Mouse (Mus musculus): ENCODE data around the gene Uspl1.

The Uspl1 gene

DNA sequence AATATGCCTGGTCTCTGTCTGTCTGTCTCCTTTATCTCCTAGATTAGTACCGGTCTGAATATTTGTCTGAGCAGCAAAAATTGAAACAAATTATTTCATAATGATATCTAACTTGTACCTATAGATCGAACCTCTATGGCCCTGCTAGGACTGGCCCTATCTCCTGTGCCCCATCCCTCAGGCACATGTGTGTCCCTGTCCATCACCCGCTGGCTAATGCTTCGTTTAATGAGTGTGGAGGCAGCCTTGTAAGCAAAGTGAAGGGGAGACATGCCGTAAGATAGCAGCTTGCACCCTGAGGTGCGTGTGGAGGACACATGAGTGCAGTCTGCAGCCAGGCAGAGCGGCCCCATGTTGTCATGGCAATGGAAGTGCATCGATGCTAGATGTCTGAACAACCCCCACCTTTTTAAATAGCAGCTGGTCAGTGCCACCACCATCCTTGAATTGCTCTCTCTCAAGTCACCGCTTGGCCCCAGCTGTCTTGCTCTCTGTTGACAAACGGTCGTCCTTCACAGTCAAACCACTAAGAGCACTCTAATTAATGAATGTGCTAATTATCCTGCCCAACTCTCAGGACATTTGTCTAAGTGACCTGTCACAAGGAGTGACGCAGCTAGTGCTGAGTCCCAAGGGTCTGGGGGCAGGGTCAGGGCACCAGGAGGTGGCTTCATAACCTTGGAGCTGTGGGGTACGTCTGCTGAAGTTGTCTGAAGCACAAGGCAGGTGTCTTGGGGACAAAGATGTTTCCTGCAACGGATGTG, 73.5 kb downstream of the Uspl1 start:
- DNase-seq (ENCODE audit: low read depth, low spot score), result no peak

DNA sequence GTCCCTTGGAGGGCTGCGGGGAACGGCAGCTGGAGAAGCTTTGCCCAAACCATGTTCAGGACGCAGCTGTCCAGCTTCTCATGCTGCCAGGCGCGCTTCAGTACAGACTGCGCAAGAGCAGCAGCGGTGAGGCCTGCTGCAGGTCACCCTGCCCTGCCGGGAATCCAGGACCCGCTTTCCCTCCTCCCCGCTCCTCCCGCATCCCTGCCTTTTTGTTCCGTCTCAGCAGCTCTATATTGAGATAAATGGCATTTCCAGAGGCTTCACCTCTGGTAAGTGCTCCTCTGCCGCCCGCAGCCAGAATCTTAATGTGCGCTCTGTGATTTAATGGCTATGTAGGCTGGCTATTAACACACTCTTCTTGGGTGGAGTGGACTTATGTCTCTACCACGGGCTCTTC, 74.9 kb downstream of the Uspl1 start:
- DNase-seq (ENCODE audit: low read depth, low spot score), result no peak

DNA sequence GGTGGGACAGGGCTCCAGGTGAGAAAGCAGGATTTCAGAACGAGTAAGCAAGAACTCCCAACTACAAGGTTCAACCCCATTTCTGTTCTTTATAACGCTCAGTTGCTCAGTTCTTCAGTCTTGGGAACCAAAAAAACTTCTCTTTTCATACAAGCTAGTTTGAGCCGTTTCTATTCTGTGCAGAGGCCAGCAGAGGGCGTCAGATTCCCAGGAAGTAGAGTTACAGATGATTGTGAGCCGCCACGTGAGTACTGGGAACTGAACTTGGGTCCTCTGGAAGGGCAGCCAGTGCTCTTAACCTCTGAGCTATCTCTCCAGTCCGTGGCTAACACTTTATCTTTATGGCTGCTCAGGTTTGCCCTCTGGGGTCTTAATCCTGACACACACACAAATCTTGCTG, 77.3 kb downstream of the Uspl1 start:
- DNase-seq (ENCODE audit: low read depth, low spot score), result no peak

DNA sequence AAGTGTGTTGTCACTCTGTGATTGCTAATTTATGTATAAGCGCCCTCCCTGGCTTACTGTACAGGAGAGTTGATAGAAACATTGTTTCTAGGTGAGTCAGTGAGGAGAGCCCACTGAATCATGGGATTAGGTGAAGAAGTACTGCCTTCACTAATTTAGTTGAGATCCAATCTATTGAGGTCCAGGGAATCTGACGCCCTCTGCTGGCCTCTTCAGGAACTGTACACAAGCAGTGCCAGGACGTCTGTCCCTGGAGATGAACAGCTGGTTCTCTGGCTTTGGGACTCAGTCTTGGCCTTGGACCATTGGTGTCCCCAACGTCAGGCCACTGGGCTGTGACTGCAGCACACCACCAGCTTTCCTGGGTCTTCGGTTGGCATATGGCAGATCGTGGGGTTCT, 77.7 kb downstream of the Uspl1 start:
- peak; percentile 36 for DNase-seq (ENCODE audit: low read depth, low spot score)

DNA sequence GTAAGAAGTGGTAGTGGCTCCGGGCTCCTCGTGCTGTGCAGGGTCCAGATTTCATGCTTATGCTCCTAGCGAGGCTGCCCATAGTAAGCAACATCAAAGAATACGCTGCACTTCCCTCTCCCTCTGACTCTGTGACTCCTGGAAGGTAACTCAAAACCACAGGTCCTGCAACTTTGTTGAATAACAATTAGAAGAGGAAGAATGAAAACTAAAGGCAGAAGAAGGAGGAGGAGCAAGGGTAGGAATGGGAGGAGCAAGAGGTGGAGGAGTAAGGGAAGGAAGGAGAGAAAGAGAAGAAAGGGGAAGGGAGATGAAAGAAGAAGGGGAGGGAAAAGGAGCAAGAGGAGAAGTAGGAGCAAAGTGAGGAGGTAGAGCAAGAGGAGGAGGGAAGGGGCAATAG, 80.3 kb downstream of the Uspl1 start, which contains the start of gene Alox5ap:
Alox5ap (plus strand) TSS at position 363 of the 400 bp plus-strand sequence.
- no peak for DNase-seq (ENCODE audit: low read depth, low spot score)

DNA sequence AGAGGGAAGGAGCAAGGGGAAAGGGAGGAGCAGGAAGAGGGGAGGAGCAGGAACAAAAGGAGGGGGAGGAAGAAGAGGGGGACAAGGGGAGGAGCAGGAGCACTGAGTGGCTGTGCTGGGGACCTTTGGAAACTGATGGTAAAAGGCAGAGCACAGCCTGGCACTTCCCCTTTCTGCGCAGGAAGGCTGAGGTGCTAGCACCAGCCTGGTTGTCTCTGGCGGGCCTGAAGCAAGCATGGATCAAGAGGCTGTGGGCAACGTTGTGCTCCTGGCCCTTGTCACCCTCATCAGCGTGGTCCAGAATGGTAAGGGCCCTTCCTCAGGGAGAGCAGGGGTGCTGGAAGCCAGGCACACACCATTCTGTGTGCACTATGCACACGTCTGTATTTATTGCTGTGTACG, 80.7 kb downstream of the Uspl1 start:
- no peak for DNase-seq (ENCODE audit: low read depth, low spot score)
